Mouse (Mus musculus) hindbrain, embryonic 11.5 days (tissue): Measurements from ENCODE around the gene Cux1. TPM values are rescaled to one million over a fixed set of nuclear protein-coding genes. Genes with fewer than 3 reads are reported as not detected.

Source experiments
- ATAC-seq: fragments of 200-750 bp; cut with Nextera tagmentation; 2 replicates; pipeline ENCODE4 v1.8.0; 2017; ENCODE audit warnings: mild to moderate bottlenecking, moderate TSS enrichment, moderate library complexity; ENCODE audit not compliant: low FRiP score
- DNase-seq: peaks from one replicate; pipeline ENCODE4 v3.0.0-alpha.2; 2015; ENCODE audit warnings: low spot score
- H3K27ac ChIP-seq: fragments of 300-500 bp; sonication (generic); 2 replicates; pipeline ENCODE4 v1.5.1; 2014; ENCODE audit warnings: mild to moderate bottlenecking, low read depth, low read length
- H3K27me3 ChIP-seq: fragments of 300-500 bp; sonication (generic); 2 replicates; pipeline ENCODE4 v1.6.1; 2014; ENCODE audit warnings: mild to moderate bottlenecking, low read length, moderate library complexity, mixed read lengths; ENCODE audit not compliant: control insufficient read depth, insufficient read depth
- H3K36me3 ChIP-seq: fragments of 300-500 bp; sonication (generic); 2 replicates; pipeline ENCODE4 v1.6.1; 2014; ENCODE audit warnings: mild to moderate bottlenecking, low read length, moderate library complexity, mixed read lengths; ENCODE audit not compliant: control insufficient read depth, insufficient read depth
- H3K4me1 ChIP-seq: fragments of 300-500 bp; sonication (generic); replicated peaks from 2 replicates; pipeline ENCODE4 v1.6.1; 2014; ENCODE audit warnings: low read length, mixed read lengths; ENCODE audit not compliant: control insufficient read depth, insufficient read depth
- H3K4me2 ChIP-seq: fragments of 300-500 bp; sonication (generic); replicated peaks from 2 replicates; pipeline ENCODE4 v1.6.1; 2014; ENCODE audit warnings: mild to moderate bottlenecking, low read depth, low read length
- H3K4me3 ChIP-seq: fragments of 300-500 bp; sonication (generic); 2 replicates; pipeline ENCODE4 v1.5.1; 2014; ENCODE audit warnings: low read depth, low read length
- H3K9ac ChIP-seq: fragments of 300-500 bp; sonication (generic); 2 replicates; pipeline ENCODE4 v1.6.1; 2014; ENCODE audit warnings: low read depth, low read length
- H3K9me3 ChIP-seq: fragments of 300-500 bp; sonication (generic); 2 replicates; pipeline ENCODE4 v1.6.1; 2016; ENCODE audit warnings: low read length; ENCODE audit not compliant: control insufficient read depth
- WGBS: fragments of 180-500 bp; shearing (Covaris S2); extraction: QIAGEN DNeasy Blood & Tissue Kit; methylation state at CpG from one replicate; pipeline ENCODE4 v1.1.7; 2014; 5-methylcytosine and 5-hydroxymethylcytosine counted together
- polyA plus RNA-seq: library from polyadenylated mRNA; unstranded; fragments of >200 nt; fragmentation: Nextera tagmentation; extraction: Ambion mirVana; gene quantifications from 2 replicates; pipeline ENCODE4 v1.2.1, GENCODE M21; 2014

The Cux1 gene
- polyA plus RNA-seq, 1 experiment from 2014 or later, result 107 TPM

DNA sequence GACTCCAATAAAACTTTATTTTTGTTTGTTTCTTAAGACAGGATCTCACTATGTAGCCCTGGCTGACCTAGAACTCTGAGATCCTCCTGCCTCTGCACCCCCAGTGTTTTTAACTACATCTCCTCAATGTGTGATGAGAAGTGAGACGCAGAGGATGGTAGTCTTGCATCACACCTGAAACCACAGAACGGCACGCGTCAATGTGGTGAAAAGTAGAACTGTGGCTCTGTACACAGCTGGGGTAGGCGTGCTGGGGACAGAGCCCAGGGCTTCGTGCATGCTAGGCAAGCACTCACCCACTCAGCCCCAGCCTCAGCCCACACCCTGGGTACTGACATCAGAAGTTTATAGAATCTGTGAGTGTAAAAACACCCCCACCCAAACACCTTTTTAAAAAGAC lies 107.4 kb downstream of the Cux1 start:
- no peaks in the 10 kb centered on the region for H3K9me3 ChIP-seq
- H3K9ac ChIP-seq, result no peak overlapping the region
- ATAC-seq (no peak), DNase-seq (no peak)
- H3K27ac ChIP-seq, result no peak overlapping the region
- H3K4me1 ChIP-seq, result 0 out of 2 replicates have a peak, but pooled peaks cover 2% of the 10 kb centered on the region
- H3K4me2 ChIP-seq, result no peak overlapping the region
- no peaks in the 10 kb centered on the region for H3K27me3 ChIP-seq
- WGBS, result 95% methylated on average over 6 of the region's 6 CpGs
- H3K36me3 ChIP-seq, result no peaks in the 10 kb centered on the region
- no peak overlapping the region for H3K4me3 ChIP-seq

DNA sequence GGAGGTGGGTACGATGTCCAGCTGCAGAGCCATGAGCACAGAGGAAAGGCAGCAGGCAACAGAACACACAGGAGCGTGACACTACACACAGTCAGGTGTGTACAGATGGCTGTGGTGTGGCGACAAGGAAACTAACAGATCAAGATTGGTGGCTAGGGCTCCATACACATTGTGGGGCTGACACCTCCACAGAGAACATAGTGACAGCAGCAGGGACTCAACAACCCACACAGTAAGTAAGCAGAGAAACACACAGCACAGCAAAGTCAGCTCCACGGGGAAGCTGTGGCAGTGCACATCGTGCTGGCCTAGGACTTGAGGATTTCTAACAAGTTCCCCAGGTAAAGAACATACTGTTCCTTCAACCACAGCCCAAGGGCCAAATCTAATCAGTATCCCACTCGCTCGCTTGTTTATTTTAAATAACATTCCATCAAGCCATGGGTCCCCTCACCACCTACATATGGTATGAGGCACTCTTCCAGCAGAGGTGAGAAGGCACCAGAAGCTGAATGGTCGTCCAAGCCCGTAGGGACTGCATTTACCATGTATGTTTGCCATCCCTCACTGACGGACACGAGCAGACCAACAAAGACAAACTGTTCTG lies 108.3 kb downstream of the Cux1 start:
- Histone ChIP-seq H3K4me2 (no peak overlapping the region), H3K9me3 (no peaks in the 10 kb centered on the region), H3K4me1 (no peaks in the 10 kb centered on the region), H3K9ac (no peak overlapping the region), H3K4me3 (no peak overlapping the region), H3K27me3 (no peaks in the 10 kb centered on the region), H3K36me3 (no peaks in the 10 kb centered on the region), H3K27ac (0 out of 2 replicates have a peak overlapping the region, but pooled peaks have one; percentile 13)
- no peak for ATAC-seq
- DNase-seq, result no peak
- 83% methylated on average over 11 of the region's 11 CpGs for WGBS

DNA sequence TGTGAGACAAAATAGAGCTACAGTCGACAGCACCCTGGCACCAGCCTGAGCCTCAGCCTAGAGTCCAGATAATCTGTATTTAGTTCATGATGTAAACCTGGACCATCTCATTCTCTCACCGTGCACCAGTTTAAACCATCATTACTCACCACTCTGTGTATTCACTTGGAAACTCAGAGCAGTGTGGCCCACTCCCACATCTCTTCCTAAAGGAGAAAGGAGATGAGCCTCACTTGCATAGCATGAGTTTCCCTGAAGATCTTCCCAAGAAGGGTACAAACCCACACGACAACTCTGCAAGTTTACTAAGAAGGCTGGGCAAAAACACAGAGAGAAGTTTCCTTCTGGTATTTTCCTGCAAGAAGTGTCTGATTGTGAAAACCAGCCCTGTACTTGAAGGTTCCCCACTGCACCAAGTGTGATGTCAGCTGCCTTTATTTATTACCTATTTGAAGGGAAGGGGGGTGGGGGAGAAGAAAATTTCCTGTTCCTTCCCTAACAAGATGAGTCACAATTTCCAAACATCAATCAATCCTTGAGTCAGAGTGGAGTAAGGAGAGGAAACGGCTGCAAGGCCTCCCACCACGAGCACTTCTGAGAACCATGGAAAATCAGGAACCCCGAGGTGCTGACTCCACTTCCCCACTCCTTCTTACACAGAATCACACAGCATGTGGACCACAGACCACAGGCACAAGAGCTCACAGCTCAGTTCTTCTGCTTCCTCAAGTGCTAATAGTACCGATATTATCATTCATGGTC lies 109.0 kb downstream of the Cux1 start:
- Histone ChIP-seq H3K4me1 (no peaks in the 10 kb centered on the region), H3K27ac (0 out of 2 replicates have a peak overlapping the region, but pooled peaks have one; percentile 13), H3K36me3 (no peaks in the 10 kb centered on the region), H3K27me3 (no peaks in the 10 kb centered on the region), H3K4me3 (no peak overlapping the region), H3K9ac (no peak overlapping the region), H3K9me3 (no peaks in the 10 kb centered on the region), H3K4me2 (no peak overlapping the region)
- WGBS, result 75% methylated on average over 7 of the region's 7 CpGs
- DNase-seq, result no peak
- no peak for ATAC-seq

DNA sequence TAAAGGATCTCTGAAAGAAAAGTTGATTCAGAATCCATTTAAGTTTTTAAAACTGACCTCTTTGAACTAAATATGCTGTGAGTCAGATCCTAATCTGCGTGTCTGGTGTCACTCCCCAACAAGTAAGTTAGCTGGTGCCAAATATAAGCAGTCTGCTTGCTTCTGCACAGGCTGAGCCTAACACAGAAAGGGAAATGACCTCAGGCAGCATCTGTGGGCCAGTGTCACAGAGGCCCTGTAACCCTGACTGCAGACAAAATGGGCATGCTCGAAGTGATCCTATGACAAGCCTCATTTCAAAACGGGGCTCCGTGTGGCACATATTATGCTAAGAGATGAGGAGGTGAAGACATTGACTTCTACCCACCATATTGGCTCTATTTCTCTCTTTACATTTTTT lies 110.9 kb downstream of the Cux1 start:
- Histone ChIP-seq H3K27ac (no peak overlapping the region), H3K4me2 (no peak overlapping the region), H3K4me1 (no peaks in the 10 kb centered on the region), H3K9me3 (no peaks in the 10 kb centered on the region), H3K4me3 (no peak overlapping the region), H3K36me3 (no peaks in the 10 kb centered on the region), H3K27me3 (no peaks in the 10 kb centered on the region), H3K9ac (no peak overlapping the region)
- WGBS, result 77% methylated on average over 4 of the region's 4 CpGs
- DNase-seq, result no peak
- ATAC-seq, result no peak

DNA sequence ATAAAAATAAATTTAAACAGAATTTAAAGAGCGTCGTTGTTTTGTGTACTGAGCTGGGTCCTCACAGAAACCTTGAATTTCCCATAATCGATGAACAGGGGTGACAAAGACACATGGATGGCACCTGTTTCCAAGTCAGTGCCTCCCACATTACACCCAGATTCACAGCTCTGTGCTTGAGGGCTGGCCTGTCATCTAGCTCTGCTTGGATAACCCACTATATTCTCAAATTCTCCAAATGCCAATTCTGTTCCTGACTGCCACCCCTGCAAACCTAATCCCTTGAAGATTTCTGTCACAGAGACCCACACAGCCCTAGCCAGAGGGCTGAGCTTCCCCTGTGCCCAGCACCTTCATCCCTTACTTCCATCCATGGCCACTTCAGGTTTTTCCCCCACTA lies 114.6 kb downstream of the Cux1 start:
- DNase-seq, result no peak
- ATAC-seq, result no peak
- Histone ChIP-seq H3K4me2 (no peak overlapping the region), H3K4me1 (no peaks in the 10 kb centered on the region), H3K9ac (no peak overlapping the region), H3K4me3 (no peak overlapping the region), H3K27ac (no peak overlapping the region), H3K27me3 (no peaks in the 10 kb centered on the region), H3K9me3 (no peaks in the 10 kb centered on the region), H3K36me3 (no peaks in the 10 kb centered on the region)
- 93% methylated on average over 3 of the region's 3 CpGs for WGBS

DNA sequence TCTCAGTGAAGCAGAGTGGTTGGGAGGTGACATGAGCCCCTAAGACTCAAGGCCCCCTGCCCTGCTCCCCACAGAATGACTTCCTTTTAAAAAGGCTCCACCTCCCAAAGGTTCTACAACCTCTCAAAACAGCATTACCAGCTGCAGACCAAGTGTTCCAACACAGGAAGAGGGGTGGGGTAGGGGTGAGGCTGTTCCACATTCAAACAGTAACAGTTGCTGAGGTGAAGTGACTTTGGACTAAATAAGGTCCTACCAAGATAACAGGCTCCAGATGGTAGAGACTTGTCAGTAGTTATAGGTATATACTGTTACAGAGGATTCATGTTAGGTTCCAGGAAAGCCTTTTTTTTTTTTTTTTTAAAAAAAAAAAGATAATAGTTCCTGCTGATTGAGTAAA lies 117.5 kb downstream of the Cux1 start:
- H3K9ac ChIP-seq, result no peak overlapping the region
- no peak overlapping the region for H3K27ac ChIP-seq
- H3K4me3 ChIP-seq, result no peak overlapping the region
- H3K4me1 ChIP-seq, result no peaks in the 10 kb centered on the region
- H3K36me3 ChIP-seq, result no peaks in the 10 kb centered on the region
- ATAC-seq (no peak), DNase-seq (no peak)
- no peaks in the 10 kb centered on the region for H3K9me3 ChIP-seq
- H3K4me2 ChIP-seq, result no peak overlapping the region
- no peaks in the 10 kb centered on the region for H3K27me3 ChIP-seq

DNA sequence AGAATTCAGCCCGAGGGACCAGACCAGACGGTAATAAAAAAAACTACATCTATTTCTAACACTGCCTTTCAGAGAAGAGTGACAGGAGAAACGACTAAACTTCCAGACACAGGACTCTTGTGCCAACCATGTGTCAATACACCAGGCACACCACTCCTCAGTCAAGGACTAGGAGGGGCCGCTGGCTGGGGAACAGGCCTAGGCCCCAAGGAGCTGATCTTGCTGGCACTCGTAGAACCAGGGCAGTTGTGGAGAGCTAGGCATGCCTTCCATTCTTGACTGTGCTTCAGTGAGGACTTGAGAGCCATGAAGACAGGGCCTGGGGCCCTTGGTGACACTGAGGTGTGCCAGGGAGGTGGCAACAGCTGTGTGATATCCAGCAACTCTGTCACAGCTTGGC lies 121.3 kb downstream of the Cux1 start:
- no peak for ATAC-seq
- Histone ChIP-seq H3K9ac (no peak overlapping the region), H3K4me1 (no peaks in the 10 kb centered on the region), H3K27me3 (no peaks in the 10 kb centered on the region), H3K4me3 (no peak overlapping the region), H3K36me3 (no peaks in the 10 kb centered on the region), H3K27ac (no peak overlapping the region), H3K4me2 (no peak overlapping the region), H3K9me3 (no peaks in the 10 kb centered on the region)
- 83% methylated on average over 5 of the region's 5 CpGs for WGBS
- no peak for DNase-seq

DNA sequence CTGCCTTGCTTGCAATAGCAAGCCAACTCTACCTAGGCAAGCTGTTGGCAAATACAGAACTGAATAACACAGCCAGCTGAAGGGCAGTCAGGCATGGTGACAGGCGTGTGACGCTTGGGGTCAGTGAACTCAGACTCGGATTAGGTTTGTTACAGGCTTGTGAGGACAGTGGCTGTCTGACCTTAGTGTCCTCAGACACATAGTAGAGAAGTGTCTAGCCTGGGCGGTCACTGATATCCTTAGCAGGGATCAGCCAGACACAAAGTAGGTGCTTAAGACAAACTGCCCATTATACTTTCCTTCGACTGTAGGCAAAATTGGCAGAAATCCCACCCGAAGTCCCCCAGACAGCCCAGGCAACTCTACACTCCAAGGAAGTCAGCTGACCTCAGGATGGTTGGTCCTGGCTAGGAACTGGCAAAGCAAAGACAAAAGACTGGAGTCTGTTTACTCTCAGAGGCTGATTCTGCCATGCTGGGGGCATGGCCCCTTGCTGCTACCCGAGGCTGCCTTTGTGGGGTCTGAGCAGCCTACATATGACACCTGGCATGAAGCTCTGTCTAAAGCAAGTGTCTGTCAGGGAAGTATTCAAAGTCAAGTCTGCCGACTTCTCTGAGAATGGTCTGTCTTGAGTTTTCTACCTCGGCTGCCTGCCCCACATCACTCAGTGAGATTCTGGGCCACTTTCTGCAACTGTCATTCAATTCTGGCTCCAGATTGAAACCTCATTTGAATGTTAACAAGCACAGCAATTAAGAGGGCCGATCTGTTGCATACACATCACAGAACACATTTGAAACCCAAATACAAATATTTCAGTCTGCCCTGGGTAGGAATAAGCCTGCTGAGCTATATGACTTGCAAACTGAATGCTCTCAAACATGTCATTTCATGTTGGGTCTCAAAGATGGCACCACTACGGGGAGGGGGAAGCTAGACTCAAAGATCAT lies 124.8 kb downstream of the Cux1 start:
- DNase-seq, result no peak
- no peak for ATAC-seq
- Histone ChIP-seq H3K27ac (no peak overlapping the region), H3K4me3 (no peak overlapping the region), H3K4me2 (no peak overlapping the region), H3K36me3 (no peaks in the 10 kb centered on the region), H3K27me3 (no peaks in the 10 kb centered on the region), H3K9ac (no peak overlapping the region), H3K4me1 (no peaks in the 10 kb centered on the region), H3K9me3 (no peaks in the 10 kb centered on the region)
- 69% methylated on average over 11 of the region's 11 CpGs for WGBS
